Mouse (Mus musculus): Measurements from ENCODE around the gene Rnf150.

GRCm38 (mm10) chr8:83140701-83141111 lies 277.6 kb downstream of the Rnf150 start:
- TF ChIP-seq CTCF (IDR thresholded peaks at IDR 0.05; ENCODE audit: control insufficient read depth, insufficient read depth, insufficient read length) (no peak), MAX (IDR thresholded peaks at IDR 0.05) (no peak), FOSL1 (IDR thresholded peaks at IDR 0.05; ENCODE audit: insufficient read depth, low read length, poor library complexity, severe bottlenecking) (no peak), USF1 (IDR thresholded peaks at IDR 0.05; ENCODE audit: low read depth) (no peak), MYOD1 (IDR thresholded peaks at IDR 0.05; ENCODE audit: control insufficient read depth, insufficient read length, low read depth) (no peak)

Data from C2C12 (cell line).